14 mouse cellular contexts compared by ENCODE assay signal in the genomic region with DNA sequence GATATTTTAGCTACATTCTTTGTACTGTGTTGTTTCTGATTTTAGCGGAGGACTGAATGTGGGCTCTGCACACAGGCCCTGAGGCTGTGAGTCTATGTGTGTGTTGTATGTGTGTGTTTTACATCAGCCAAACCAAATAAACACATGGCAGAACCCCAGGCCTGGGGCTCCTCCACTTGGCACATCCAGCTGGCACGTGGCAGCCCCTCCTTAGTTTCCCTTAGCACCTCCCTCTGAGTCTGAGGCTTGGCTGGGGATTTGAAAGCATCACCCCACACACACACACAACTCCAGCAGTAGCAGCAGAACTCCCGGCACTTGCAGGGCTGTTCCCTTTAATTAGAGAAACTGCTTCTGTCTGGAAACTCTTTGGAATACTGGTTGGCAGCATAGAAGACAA.
DNase-seq lines count a peak whose midpoint lies in the region; ATAC-seq and TF ChIP-seq lines count a peak whose summit lies in the region.
"Had no signal": no experiment of that assay in that cellular context is flagged by ENCODE, and none has a peak within 500 bp of the region (broad histone marks: within the 10 kb centered on the region; RNA-seq: fewer than 3 reads in every experiment).

No protein-coding gene starts in this region.

- H3K4me1 ChIP-seq in limb, embryonic 14.5 days (ENCODE audit: control insufficient read depth, insufficient read depth, low read length), result peaks cover 5% of the 10 kb centered on the region
- H3K4me1 ChIP-seq in limb, embryonic 10.5 days, result peaks cover 4% of the 10 kb centered on the region
- no peaks in the 10 kb centered on the region for H3K4me1 ChIP-seq in forebrain, embryonic 16.5 days (replicated peaks; ENCODE audit: control insufficient read depth, insufficient read depth, low read length)
- H3K4me1 ChIP-seq: lung, embryonic 15.5 days; neural tube, embryonic 15.5 days had no signal

- H3K4me3 ChIP-seq in limb, embryonic 14.5 days (replicated peaks; ENCODE audit: low read length), result no peak overlapping the region
- H3K4me3 ChIP-seq in limb, embryonic 10.5 days, result no peak overlapping the region
- H3K4me3 ChIP-seq in forebrain, embryonic 16.5 days (replicated peaks; ENCODE audit: low read length), result no peak overlapping the region
- no peak overlapping the region for H3K4me3 ChIP-seq in gastrocnemius, adult 2 months
- H3K4me3 ChIP-seq: embryonic facial prominence, embryonic 12.5 days; lung, embryonic 15.5 days; neural tube, embryonic 15.5 days had no signal

- no peak overlapping the region for H3K9ac ChIP-seq in limb, embryonic 14.5 days (ENCODE audit: low read depth, low read length, severe bottlenecking)
- H3K9ac ChIP-seq in forebrain, embryonic 16.5 days (replicated peaks; ENCODE audit: low read depth, low read length), result no peak overlapping the region
- H3K9ac ChIP-seq: embryonic facial prominence, embryonic 12.5 days; lung, embryonic 15.5 days; neural tube, embryonic 15.5 days had no signal

- ATAC-seq in limb, embryonic 14.5 days (ENCODE audit: low FRiP score, low read depth), result peak; percentile 30
- peak; percentile 94 for ATAC-seq in forebrain, embryonic 16.5 days
- ATAC-seq: activated CD4-positive, CD25-positive, alpha-beta regulatory T cell, adult 4 months had no signal

- no peak for TF ChIP-seq CTCF in brain, embryonic 14.5 days (IDR thresholded peaks at IDR 0.05; ENCODE audit: borderline replicate concordance, extremely low read depth, insufficient read depth, insufficient read length)
- no peak for TF ChIP-seq CTCF in gastrocnemius, adult 2 months (IDR thresholded peaks at IDR 0.05)

- no peaks in the 10 kb centered on the region for H3K36me3 ChIP-seq in limb, embryonic 14.5 days (ENCODE audit: control insufficient read depth, insufficient read depth, low read length)
- no peaks in the 10 kb centered on the region for H3K36me3 ChIP-seq in limb, embryonic 10.5 days
- no peaks in the 10 kb centered on the region for H3K36me3 ChIP-seq in forebrain, embryonic 16.5 days (ENCODE audit: control insufficient read depth, insufficient read depth)
- H3K36me3 ChIP-seq: embryonic facial prominence, embryonic 12.5 days; lung, embryonic 15.5 days; neural tube, embryonic 15.5 days had no signal

- H3K27ac ChIP-seq in limb, embryonic 14.5 days (replicated peaks; ENCODE audit: low read depth, low read length), result no peak overlapping the region
- no peak overlapping the region for H3K27ac ChIP-seq in limb, embryonic 10.5 days
- no peak overlapping the region for H3K27ac ChIP-seq in forebrain, embryonic 16.5 days (ENCODE audit: low read length)
- no peak overlapping the region for H3K27ac ChIP-seq in gastrocnemius, adult 2 months
- H3K27ac ChIP-seq: embryonic facial prominence, embryonic 12.5 days; lung, embryonic 15.5 days; neural tube, embryonic 15.5 days had no signal

- intact Hi-C loops in gastrocnemius, adult 2 months (cut with DNase I), result no loop called here

- no peak overlapping the region for H3K4me2 ChIP-seq in limb, embryonic 14.5 days (replicated peaks; ENCODE audit: low read depth, low read length, severe bottlenecking)
- no peak overlapping the region for H3K4me2 ChIP-seq in forebrain, embryonic 16.5 days (ENCODE audit: low read length)
- H3K4me2 ChIP-seq: embryonic facial prominence, embryonic 12.5 days; lung, embryonic 15.5 days; neural tube, embryonic 15.5 days had no signal

- WGBS in limb, embryonic 14.5 days, result 28% methylated on average over 3 of the region's 3 CpGs
- 45% methylated on average over 3 of the region's 3 CpGs for WGBS in limb, embryonic 10.5 days
- 12% methylated on average over 3 of the region's 3 CpGs for WGBS in forebrain, embryonic 16.5 days

- DNase-seq in frontal cortex, postnatal 14 days (ENCODE audit: low spot score in 2 of 2), result peak; percentile 5
- no peak for DNase-seq in frontal cortex, adult 2 months (ENCODE audit: extremely low spot score in 1 of 2, low spot score in 1 of 2)
- DNase-seq in limb, embryonic 14.5 days (ENCODE audit: low spot score), result peak; percentile 30
- DNase-seq in limb, embryonic 10.5 days (ENCODE audit: low spot score), result no peak
- DNase-seq in brain, embryonic 14.5 days (ENCODE audit: low read depth), result peak; percentile 94
- no peak for DNase-seq in gastrocnemius, adult 2 months
- no peak for DNase-seq in adrenal gland, postnatal 4 days (ENCODE audit: low spot score in 2 of 2)
- DNase-seq: cerebellum, adult 9-11 months; kidney, adult 2 months had no signal

- TF ChIP-seq POLR2A in limb, embryonic 14.5 days (IDR thresholded peaks at IDR 0.05; ENCODE audit: borderline replicate concordance, extremely low read depth, insufficient read depth, insufficient read length), result no peak
- no peak for TF ChIP-seq POLR2A in brain, embryonic 14.5 days (IDR thresholded peaks at IDR 0.05; ENCODE audit: borderline replicate concordance, extremely low read depth, insufficient read depth, insufficient read length, poor library complexity, severe bottlenecking)

- no peaks in the 10 kb centered on the region for H3K27me3 ChIP-seq in limb, embryonic 14.5 days (ENCODE audit: control insufficient read depth, insufficient read depth, low read length)
- no peaks in the 10 kb centered on the region for H3K27me3 ChIP-seq in limb, embryonic 10.5 days (ENCODE audit: low read depth, poor library complexity, severe bottlenecking)
- peaks cover 21% of the 10 kb centered on the region for H3K27me3 ChIP-seq in forebrain, embryonic 16.5 days (replicated peaks; ENCODE audit: control insufficient read depth, insufficient read depth, low read length)
- H3K27me3 ChIP-seq: embryonic facial prominence, embryonic 12.5 days; lung, embryonic 15.5 days had no signal

- no peaks in the 10 kb centered on the region for H3K9me3 ChIP-seq in limb, embryonic 14.5 days (ENCODE audit: control insufficient read depth, low read length)
- H3K9me3 ChIP-seq in limb, embryonic 10.5 days (replicated peaks), result no peaks in the 10 kb centered on the region
- no peaks in the 10 kb centered on the region for H3K9me3 ChIP-seq in forebrain, embryonic 16.5 days (ENCODE audit: control insufficient read depth, low read length)
- H3K9me3 ChIP-seq: embryonic facial prominence, embryonic 12.5 days; lung, embryonic 15.5 days; neural tube, embryonic 15.5 days had no signal

Comparison
In these comparisons a context has a peak if more than half of its experiments do, and no peak if none do; other contexts are left out.
1. DNase-seq: peak in frontal cortex, postnatal 14 days (2 of 2), limb, embryonic 14.5 days (single experiment) and brain, embryonic 14.5 days (single experiment); none in frontal cortex, adult 2 months (0 of 2), limb, embryonic 10.5 days (single experiment), gastrocnemius, adult 2 months (single experiment) and adrenal gland, postnatal 4 days (0 of 2).